Mouse (Mus musculus) liver, embryonic 12.5 days (tissue): ENCODE data around the gene Snx11. TPM values are rescaled to one million over a fixed set of nuclear protein-coding genes. Genes with fewer than 3 reads are reported as not detected.
A peak's percentile ranks its signal among the peaks of the same experiment; 100 is the strongest.

ENCODE experiments used
- ATAC-seq: fragments of 200-750 bp; cut with Nextera tagmentation; 2 replicates; pipeline ENCODE4 v1.8.0; 2017; ENCODE audit warnings: moderate number of reproducible peaks, mild to moderate bottlenecking, moderate library complexity
- H3K27ac ChIP-seq: fragments of 300-500 bp; sonication (generic); 2 replicates; pipeline ENCODE4 v1.5.1; 2016; ENCODE audit warnings: mild to moderate bottlenecking
- H3K27me3 ChIP-seq: fragments of 300-500 bp; sonication (generic); replicated peaks from 2 replicates; pipeline ENCODE4 v1.6.1; 2016; ENCODE audit warnings: mild to moderate bottlenecking, moderate library complexity
- H3K36me3 ChIP-seq: fragments of 300-500 bp; sonication (generic); 2 replicates; pipeline ENCODE4 v1.6.1; 2016; ENCODE audit warnings: mild to moderate bottlenecking, moderate library complexity
- H3K4me1 ChIP-seq: fragments of 300-500 bp; sonication (generic); 2 replicates; pipeline ENCODE4 v1.6.1; 2016
- H3K4me2 ChIP-seq: fragments of 300-500 bp; sonication (generic); 2 replicates; pipeline ENCODE4 v1.6.1; 2016; ENCODE audit warnings: mild to moderate bottlenecking, moderate library complexity
- H3K4me3 ChIP-seq: fragments of 300-500 bp; sonication (generic); 2 replicates; pipeline ENCODE4 v1.5.1; 2016; ENCODE audit warnings: mild to moderate bottlenecking, moderate library complexity
- H3K9ac ChIP-seq: fragments of 300-500 bp; sonication (generic); 2 replicates; pipeline ENCODE4 v1.6.1; 2016; ENCODE audit warnings: mild to moderate bottlenecking, moderate library complexity
- H3K9me3 ChIP-seq: fragments of 300-500 bp; sonication (generic); replicated peaks from 2 replicates; pipeline ENCODE4 v1.6.1; 2016; ENCODE audit warnings: mild to moderate bottlenecking, moderate library complexity
- WGBS: fragments of 180-500 bp; shearing (Covaris S2); methylation state at CpG from one replicate; pipeline ENCODE4 v1.1.7; 2016; ENCODE audit not compliant: insufficient replicate concordance; 5-methylcytosine and 5-hydroxymethylcytosine counted together
- polyA plus RNA-seq: library from polyadenylated mRNA; unstranded; fragments of >200 nt; fragmentation: Nextera tagmentation; extraction: Ambion mirVana; gene quantifications from 2 replicates; pipeline ENCODE4 v1.2.1, GENCODE M21; 2016

The Snx11 gene
- 14.3 and 14.4 TPM in 2 replicates for polyA plus RNA-seq

GRCm38 (mm10) chr11:96776968-96777962 is at the start of gene Snx11:
Gene Snx11, minus strand, starts transcription at chr11:96777559.
- Histone ChIP-seq H3K9me3 (no peaks in the 10 kb centered on the region), H3K4me3 (peak within 1 kb of the TSS; percentile 80), H3K9ac (peak within 1 kb of the TSS; percentile 79), H3K27ac (peak within 1 kb of the TSS; percentile 87), H3K4me2 (peak within 1 kb of the TSS; percentile 90), H3K36me3 (peaks cover 15% of the 10 kb centered on the region), H3K27me3 (no peaks in the 10 kb centered on the region), H3K4me1 (peaks cover 17% of the 10 kb centered on the region)
- peak; percentile 99 for ATAC-seq
- 1% methylated on average over 59 of the region's 59 CpGs for WGBS

GRCm38 (mm10) chr11:96826481-96826880 is 49.1 kb upstream of the Snx11 start:
- H3K4me3 ChIP-seq, result no peak overlapping the region
- H3K27ac ChIP-seq, result peak overlapping the region; percentile 42; the same call in 1 of the 2 replicates
- WGBS, result 58% methylated on average over 2 of the region's 2 CpGs
- H3K4me1 ChIP-seq, result peaks cover 75% of the 10 kb centered on the region
- no peaks in the 10 kb centered on the region for H3K27me3 ChIP-seq
- ATAC-seq, result no peak
- H3K9ac ChIP-seq, result 0 out of 2 replicates have a peak overlapping the region, but pooled peaks have one; percentile 8
- peaks cover 53% of the 10 kb centered on the region for H3K36me3 ChIP-seq
- H3K4me2 ChIP-seq, result peak overlapping the region; percentile 89
- no peaks in the 10 kb centered on the region for H3K9me3 ChIP-seq

GRCm38 (mm10) chr11:96824783-96825495 is 47.6 kb upstream of the Snx11 start:
- Histone ChIP-seq H3K4me1 (peaks cover 66% of the 10 kb centered on the region), H3K4me3 (0 out of 2 replicates have a peak overlapping the region, but pooled peaks have one; percentile 5), H3K27me3 (no peaks in the 10 kb centered on the region), H3K36me3 (peaks cover 68% of the 10 kb centered on the region), H3K9ac (peak overlapping the region; percentile 60; the same call in 1 of the 2 replicates), H3K9me3 (no peaks in the 10 kb centered on the region), H3K27ac (peak overlapping the region; percentile 66), H3K4me2 (peak overlapping the region; percentile 85)
- WGBS, result 57% methylated on average over 7 of the region's 7 CpGs
- no peak for ATAC-seq

- H3K4me3 ChIP-seq, result peak overlapping the region; percentile 53
- WGBS, result 9% methylated on average over 26 of the region's 26 CpGs
- H3K9ac ChIP-seq, result peak overlapping the region; percentile 60
- H3K4me1 ChIP-seq, result peaks cover 66% of the 10 kb centered on the region
- peak; percentile 86 for ATAC-seq
- no peaks in the 10 kb centered on the region for H3K27me3 ChIP-seq
- H3K4me2 ChIP-seq, result peak overlapping the region; percentile 85
- peak overlapping the region; percentile 66; the same call in 1 of the 2 replicates for H3K27ac ChIP-seq
- H3K36me3 ChIP-seq, result peaks cover 76% of the 10 kb centered on the region
- no peaks in the 10 kb centered on the region for H3K9me3 ChIP-seq
Observed at GRCm38 (mm10) chr11:96823880-96824782, 46.8 kb upstream of the Snx11 start.

- WGBS, result 29% methylated on average over 13 of the region's 13 CpGs
- peak overlapping the region; percentile 53 for H3K4me3 ChIP-seq
- peak overlapping the region; percentile 60 for H3K9ac ChIP-seq
- H3K9me3 ChIP-seq, result no peaks in the 10 kb centered on the region
- H3K27me3 ChIP-seq, result no peaks in the 10 kb centered on the region
- peak overlapping the region; percentile 85 for H3K4me2 ChIP-seq
- no peak for ATAC-seq
- H3K4me1 ChIP-seq, result peaks cover 59% of the 10 kb centered on the region
- H3K36me3 ChIP-seq, result peaks cover 83% of the 10 kb centered on the region
- peak overlapping the region; percentile 62 for H3K27ac ChIP-seq
Observed at GRCm38 (mm10) chr11:96823471-96823837, 46.1 kb upstream of the Snx11 start.

- peak overlapping the region; percentile 53 for H3K4me3 ChIP-seq
- no peaks in the 10 kb centered on the region for H3K9me3 ChIP-seq
- no peaks in the 10 kb centered on the region for H3K27me3 ChIP-seq
- WGBS, result 48% methylated on average over 4 of the region's 4 CpGs
- H3K27ac ChIP-seq, result peak overlapping the region; percentile 62
- ATAC-seq, result peak; percentile 8; the same call in 1 of the 2 replicates
- peaks cover 53% of the 10 kb centered on the region for H3K4me1 ChIP-seq
- peak overlapping the region; percentile 85 for H3K4me2 ChIP-seq
- H3K9ac ChIP-seq, result peak overlapping the region; percentile 60; the same call in 1 of the 2 replicates
- H3K36me3 ChIP-seq, result peaks cover 87% of the 10 kb centered on the region
Observed at GRCm38 (mm10) chr11:96822675-96823470, 45.5 kb upstream of the Snx11 start.

- Histone ChIP-seq H3K9me3 (no peaks in the 10 kb centered on the region), H3K36me3 (peaks cover 87% of the 10 kb centered on the region), H3K4me3 (no peak overlapping the region), H3K27me3 (no peaks in the 10 kb centered on the region), H3K9ac (no peak overlapping the region), H3K4me1 (peaks cover 44% of the 10 kb centered on the region), H3K4me2 (no peak overlapping the region), H3K27ac (no peak overlapping the region)
- WGBS, result 86% methylated on average over 10 of the region's 10 CpGs
- no peak for ATAC-seq
Observed at GRCm38 (mm10) chr11:96821956-96822355, 44.6 kb upstream of the Snx11 start.

- Histone ChIP-seq H3K27ac (no peak overlapping the region), H3K4me3 (no peak overlapping the region), H3K9me3 (no peaks in the 10 kb centered on the region), H3K27me3 (no peaks in the 10 kb centered on the region), H3K36me3 (peaks cover 97% of the 10 kb centered on the region), H3K4me1 (peaks cover 7% of the 10 kb centered on the region), H3K4me2 (no peak overlapping the region), H3K9ac (no peak overlapping the region)
- WGBS, result 83% methylated on average over 8 of the region's 8 CpGs
- ATAC-seq, result no peak
Observed at GRCm38 (mm10) chr11:96818128-96818710, 40.9 kb upstream of the Snx11 start.

- Histone ChIP-seq H3K4me3 (no peak overlapping the region), H3K9me3 (no peaks in the 10 kb centered on the region), H3K4me1 (no peaks in the 10 kb centered on the region), H3K4me2 (no peak overlapping the region), H3K36me3 (peaks cover 98% of the 10 kb centered on the region), H3K27me3 (no peaks in the 10 kb centered on the region), H3K27ac (no peak overlapping the region), H3K9ac (no peak overlapping the region)
- ATAC-seq, result no peak
- WGBS, result 92% methylated on average over 5 of the region's 5 CpGs
Observed at GRCm38 (mm10) chr11:96816979-96817378, 39.6 kb upstream of the Snx11 start.

- peaks cover 98% of the 10 kb centered on the region for H3K36me3 ChIP-seq
- no peaks in the 10 kb centered on the region for H3K4me1 ChIP-seq
- no peaks in the 10 kb centered on the region for H3K9me3 ChIP-seq
- no peak overlapping the region for H3K27ac ChIP-seq
- ATAC-seq, result no peak
- no peak overlapping the region for H3K4me2 ChIP-seq
- no peaks in the 10 kb centered on the region for H3K27me3 ChIP-seq
- no peak overlapping the region for H3K9ac ChIP-seq
- WGBS, result 83% methylated on average over 1 of the region's 1 CpGs
- H3K4me3 ChIP-seq, result no peak overlapping the region
Observed at GRCm38 (mm10) chr11:96816494-96816893, 39.1 kb upstream of the Snx11 start.
